Mouse (Mus musculus): ENCODE results near the gene Dstyk. TPM values are rescaled to one million over a fixed set of nuclear protein-coding genes. Genes with fewer than 3 reads are reported as not detected.

Dstyk gene
- polyA plus RNA-seq, 1 experiment from 2014 or later = 10.6 TPM

GRCm38 (mm10) chr1:132391580-132392022, 25.8 kb upstream of the Dstyk start:
- peak; percentile 87 for DNase-seq (ENCODE audit: low spot score)
- under 1% methylated on average over 48 of the region's 54 CpGs for WGBS
- Histone ChIP-seq H3K4me1 (replicated peaks) (peaks cover 54% of the 10 kb centered on the region), H3K4me3 (peak overlapping the region; percentile 86), H3K27me3 (ENCODE audit: insufficient read depth, poor library complexity, severe bottlenecking) (peaks cover 4% of the 10 kb centered on the region; the same call in 1 of the 2 replicates), H3K27ac (peak overlapping the region; percentile 98), H3K9me3 (no peaks in the 10 kb centered on the region), H3K36me3 (no peaks in the 10 kb centered on the region)

GRCm38 (mm10) chr1:132392872-132393271, 24.5 kb upstream of the Dstyk start:
- Histone ChIP-seq H3K27ac (no peak overlapping the region), H3K36me3 (no peaks in the 10 kb centered on the region), H3K9me3 (peaks cover 4% of the 10 kb centered on the region; the same call in 1 of the 2 replicates), H3K27me3 (ENCODE audit: insufficient read depth, poor library complexity, severe bottlenecking) (peaks cover 4% of the 10 kb centered on the region; the same call in 1 of the 2 replicates), H3K4me3 (no peak overlapping the region), H3K4me1 (replicated peaks) (peaks cover 44% of the 10 kb centered on the region)
- 83% methylated on average over 5 of the region's 5 CpGs for WGBS
- no peak for DNase-seq (ENCODE audit: low spot score)

- H3K27me3 ChIP-seq (ENCODE audit: insufficient read depth, poor library complexity, severe bottlenecking) = peaks cover 4% of the 10 kb centered on the region; the same call in 1 of the 2 replicates
- H3K36me3 ChIP-seq = no peaks in the 10 kb centered on the region
- H3K4me3 ChIP-seq = no peak overlapping the region
- WGBS = 70% methylated on average over 2 of the region's 2 CpGs
- peaks cover 7% of the 10 kb centered on the region for H3K4me1 ChIP-seq (replicated peaks)
- peaks cover 4% of the 10 kb centered on the region; the same call in 1 of the 2 replicates for H3K9me3 ChIP-seq
- no peak overlapping the region for H3K27ac ChIP-seq
- DNase-seq (ENCODE audit: low spot score) = no peak
These were observed 20.6 kb upstream of the Dstyk start for GRCm38 (mm10) chr1:132396705-132397104.

- H3K36me3 ChIP-seq = no peaks in the 10 kb centered on the region
- H3K9me3 ChIP-seq = peaks cover 4% of the 10 kb centered on the region; the same call in 1 of the 2 replicates
- H3K4me3 ChIP-seq = no peak overlapping the region
- H3K4me1 ChIP-seq (replicated peaks) = no peaks in the 10 kb centered on the region
- WGBS = 66% methylated on average over 1 of the region's 1 CpGs
- DNase-seq (ENCODE audit: low spot score) = no peak
- H3K27ac ChIP-seq = no peak overlapping the region
- no peaks in the 10 kb centered on the region for H3K27me3 ChIP-seq (ENCODE audit: insufficient read depth, poor library complexity, severe bottlenecking)
These were observed 16.8 kb upstream of the Dstyk start for GRCm38 (mm10) chr1:132400538-132400937.

- no peak overlapping the region for H3K27ac ChIP-seq
- H3K27me3 ChIP-seq (ENCODE audit: insufficient read depth, poor library complexity, severe bottlenecking) = no peaks in the 10 kb centered on the region
- H3K36me3 ChIP-seq = no peaks in the 10 kb centered on the region
- no peak overlapping the region for H3K4me3 ChIP-seq
- WGBS = 84% methylated on average over 1 of the region's 1 CpGs
- 0 out of 2 replicates have a peak, but pooled peaks cover 3% of the 10 kb centered on the region for H3K4me1 ChIP-seq (replicated peaks)
- no peak for DNase-seq (ENCODE audit: low spot score)
- peaks cover 4% of the 10 kb centered on the region; the same call in 1 of the 2 replicates for H3K9me3 ChIP-seq
These were observed 15.5 kb upstream of the Dstyk start for GRCm38 (mm10) chr1:132401843-132402242.

GRCm38 (mm10) chr1:132410657-132411056, 6.7 kb upstream of the Dstyk start:
- no peaks in the 10 kb centered on the region for H3K36me3 ChIP-seq
- 91% methylated on average over 3 of the region's 3 CpGs for WGBS
- H3K4me3 ChIP-seq = no peak overlapping the region
- H3K27ac ChIP-seq = no peak overlapping the region
- no peaks in the 10 kb centered on the region for H3K27me3 ChIP-seq (ENCODE audit: insufficient read depth, poor library complexity, severe bottlenecking)
- peaks cover 7% of the 10 kb centered on the region; the same call in 1 of the 2 replicates for H3K9me3 ChIP-seq
- no peak for DNase-seq (ENCODE audit: low spot score)
- H3K4me1 ChIP-seq (replicated peaks) = peaks cover 11% of the 10 kb centered on the region

GRCm38 (mm10) chr1:132416244-132416942, 962 bp upstream of the Dstyk start:
- Histone ChIP-seq H3K36me3 (no peaks in the 10 kb centered on the region), H3K27ac (no peak overlapping the region), H3K4me3 (no peak overlapping the region), H3K9me3 (no peaks in the 10 kb centered on the region), H3K4me1 (replicated peaks) (peaks cover 41% of the 10 kb centered on the region), H3K27me3 (ENCODE audit: insufficient read depth, poor library complexity, severe bottlenecking) (no peaks in the 10 kb centered on the region)
- no peak for DNase-seq (ENCODE audit: low spot score)
- WGBS = 77% methylated on average over 8 of the region's 8 CpGs

- peaks cover 41% of the 10 kb centered on the region for H3K4me1 ChIP-seq (replicated peaks)
- DNase-seq (ENCODE audit: low spot score) = no peak
These were observed 438 bp upstream of the Dstyk start for GRCm38 (mm10) chr1:132416943-132417290.

GRCm38 (mm10) chr1:132420206-132420605, 2.9 kb downstream of the Dstyk start:
- H3K4me1 ChIP-seq (replicated peaks) = peaks cover 43% of the 10 kb centered on the region
- no peak overlapping the region for H3K27ac ChIP-seq
- H3K9me3 ChIP-seq = no peaks in the 10 kb centered on the region
- 87% methylated on average over 2 of the region's 2 CpGs for WGBS
- peaks cover 7% of the 10 kb centered on the region; the same call in 1 of the 2 replicates for H3K36me3 ChIP-seq
- no peak overlapping the region for H3K4me3 ChIP-seq
- DNase-seq (ENCODE audit: low spot score) = no peak
- H3K27me3 ChIP-seq (ENCODE audit: insufficient read depth, poor library complexity, severe bottlenecking) = no peaks in the 10 kb centered on the region

More at GRCm38 (mm10) chr1:132416943-132417290, 438 bp upstream of the Dstyk start:
- Histone ChIP-seq H3K27me3 (ENCODE audit: insufficient read depth, poor library complexity, severe bottlenecking) (no peaks in the 10 kb centered on the region), H3K4me3 (peak overlapping the region; percentile 84), H3K27ac (peak overlapping the region; percentile 96), H3K36me3 (no peaks in the 10 kb centered on the region), H3K9me3 (no peaks in the 10 kb centered on the region)
- 25% methylated on average over 6 of the region's 6 CpGs for WGBS

GRCm38 (mm10) chr1:132420662-132421061, 3.3 kb downstream of the Dstyk start:
- Histone ChIP-seq H3K4me1 (replicated peaks) (peaks cover 48% of the 10 kb centered on the region), H3K4me3 (no peak overlapping the region), H3K36me3 (peaks cover 7% of the 10 kb centered on the region; the same call in 1 of the 2 replicates), H3K27ac (no peak overlapping the region), H3K27me3 (ENCODE audit: insufficient read depth, poor library complexity, severe bottlenecking) (no peaks in the 10 kb centered on the region), H3K9me3 (no peaks in the 10 kb centered on the region)
- DNase-seq (ENCODE audit: low spot score) = no peak
- WGBS = 89% methylated on average over 7 of the region's 7 CpGs

GRCm38 (mm10) chr1:132422912-132423696, 5.7 kb downstream of the Dstyk start:
- Histone ChIP-seq H3K4me1 (replicated peaks) (peaks cover 36% of the 10 kb centered on the region), H3K27ac (no peak overlapping the region), H3K27me3 (ENCODE audit: insufficient read depth, poor library complexity, severe bottlenecking) (no peaks in the 10 kb centered on the region), H3K4me3 (no peak overlapping the region), H3K36me3 (peaks cover 7% of the 10 kb centered on the region; the same call in 1 of the 2 replicates), H3K9me3 (no peaks in the 10 kb centered on the region)
- 94% methylated on average over 5 of the region's 5 CpGs for WGBS
- DNase-seq (ENCODE audit: low spot score) = no peak

- peaks cover 7% of the 10 kb centered on the region; the same call in 1 of the 2 replicates for H3K36me3 ChIP-seq
- no peaks in the 10 kb centered on the region for H3K27me3 ChIP-seq (ENCODE audit: insufficient read depth, poor library complexity, severe bottlenecking)
- H3K4me1 ChIP-seq (replicated peaks) = peaks cover 20% of the 10 kb centered on the region
- H3K9me3 ChIP-seq = no peaks in the 10 kb centered on the region
- no peak overlapping the region for H3K27ac ChIP-seq
- H3K4me3 ChIP-seq = no peak overlapping the region
- DNase-seq (ENCODE audit: low spot score) = no peak
These were observed 8.2 kb downstream of the Dstyk start for GRCm38 (mm10) chr1:132425600-132425999.

- Histone ChIP-seq H3K36me3 (peaks cover 13% of the 10 kb centered on the region), H3K27me3 (ENCODE audit: insufficient read depth, poor library complexity, severe bottlenecking) (no peaks in the 10 kb centered on the region), H3K4me1 (replicated peaks) (peaks cover 18% of the 10 kb centered on the region), H3K27ac (0 out of 2 replicates have a peak overlapping the region, but pooled peaks have one; percentile 29), H3K9me3 (no peaks in the 10 kb centered on the region), H3K4me3 (no peak overlapping the region)
- no peak for DNase-seq (ENCODE audit: low spot score)
- 75% methylated on average over 3 of the region's 3 CpGs for WGBS
These were observed 13.5 kb downstream of the Dstyk start for GRCm38 (mm10) chr1:132430818-132431217.

Data from hindbrain, embryonic 10.5 days (tissue).